Mouse (Mus musculus) cerebellum, adult 2 months (tissue): ENCODE measurements at regions not wholly inside any gene's neighbourhood (a gene's known extent, or its start where the extent isn't known, plus 50 kb on each side); places are given as distances from the start of the nearest gene placed in this dataset.

Experiments
- DNase-seq, 2 experiments: peaks; one replicate each; pipeline ENCODE4 v3.0.0; 2021
- H3K27ac ChIP-seq: fragments of 200-500 bp; 2 replicates; pipeline ENCODE4 v1.5.1; 2012; ENCODE audit warnings: low read length, control low read depth, inconsistent platforms; ENCODE audit not compliant: insufficient read depth
- H3K27me3 ChIP-seq: fragments of 200-500 bp; 2 replicates; pipeline ENCODE4 v1.6.1; 2012; ENCODE audit warnings: inconsistent platforms, mild to moderate bottlenecking, low read length, moderate library complexity; ENCODE audit not compliant: control insufficient read depth, insufficient read depth
- H3K4me1 ChIP-seq: fragments of 200-500 bp; 2 replicates; pipeline ENCODE4 v1.6.1; 2011; ENCODE audit warnings: low read length; ENCODE audit not compliant: control insufficient read depth, insufficient read depth
- H3K4me3 ChIP-seq: fragments of 200-500 bp; replicated peaks from 2 replicates; pipeline ENCODE3; 2011; ENCODE audit warnings: mild to moderate bottlenecking, low read depth, low read length, control low read depth; ENCODE audit not compliant: insufficient read depth
- CTCF ChIP-seq: fragments of 200-500 bp; IDR thresholded peaks from 2 replicates; pipeline ENCODE4 v1.5.1; 2011; ENCODE audit warnings: low read depth, mild to moderate bottlenecking, control low read depth, low read length, moderate library complexity, borderline replicate concordance; ENCODE audit not compliant: insufficient read depth
- POLR2A ChIP-seq: fragments of 200-500 bp; IDR thresholded peaks from 2 replicates; pipeline ENCODE4 v1.6.1; 2011; ENCODE audit warnings: low read length, control low read depth, borderline replicate concordance; ENCODE audit not compliant: insufficient read depth
- WGBS: fragments of 180-500 bp; shearing (Covaris S2); methylation state at CpG from one replicate; pipeline ENCODE4 v1.1.7; 2018; 5-methylcytosine and 5-hydroxymethylcytosine counted together

DNA sequence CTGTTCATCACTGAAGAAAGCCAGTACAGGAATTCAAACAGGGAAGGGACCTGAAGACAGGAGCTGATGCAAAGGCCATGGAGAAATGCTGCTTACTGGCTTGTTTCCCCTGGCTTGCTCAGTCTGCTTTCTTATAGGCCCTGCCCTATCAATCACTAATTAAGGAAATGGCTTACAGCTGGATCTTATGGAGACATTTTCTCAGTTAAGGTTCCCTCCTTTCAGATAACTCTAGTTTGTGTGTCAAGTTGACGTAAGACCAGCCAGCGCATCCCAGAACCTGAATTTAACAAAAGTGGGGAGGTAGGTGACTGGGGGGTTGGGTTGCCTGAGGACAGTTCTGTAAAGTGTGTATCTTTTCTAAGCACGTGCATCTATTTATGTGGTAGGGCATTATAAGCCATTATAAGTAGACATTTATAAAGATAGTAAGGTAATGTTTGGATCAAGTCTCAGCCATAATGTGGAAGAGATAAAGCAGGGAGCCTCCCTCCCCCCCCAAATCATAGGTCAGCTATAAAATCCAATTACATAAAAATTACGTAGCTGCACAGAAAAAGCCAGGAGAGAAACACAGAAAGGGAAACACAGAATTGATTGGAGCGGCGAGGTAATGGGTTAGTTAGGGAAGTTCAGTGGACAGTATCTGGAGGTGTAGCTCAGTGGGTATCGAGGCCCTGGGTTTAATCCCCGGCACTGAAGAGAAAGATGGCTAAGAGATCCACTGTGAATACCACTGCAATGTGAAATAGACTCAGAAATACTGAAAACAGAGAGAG lies 108.6 kb upstream of the Cpm start:
- H3K27me3 ChIP-seq: no peaks in the 10 kb centered on the region
- 92% methylated on average over 8 of the region's 8 CpGs for WGBS
- no peak overlapping the region for H3K4me3 ChIP-seq
- no peaks in the 10 kb centered on the region for H3K4me1 ChIP-seq
- no peak for DNase-seq
- no peak for TF ChIP-seq CTCF
- H3K27ac ChIP-seq: no peak overlapping the region

DNA sequence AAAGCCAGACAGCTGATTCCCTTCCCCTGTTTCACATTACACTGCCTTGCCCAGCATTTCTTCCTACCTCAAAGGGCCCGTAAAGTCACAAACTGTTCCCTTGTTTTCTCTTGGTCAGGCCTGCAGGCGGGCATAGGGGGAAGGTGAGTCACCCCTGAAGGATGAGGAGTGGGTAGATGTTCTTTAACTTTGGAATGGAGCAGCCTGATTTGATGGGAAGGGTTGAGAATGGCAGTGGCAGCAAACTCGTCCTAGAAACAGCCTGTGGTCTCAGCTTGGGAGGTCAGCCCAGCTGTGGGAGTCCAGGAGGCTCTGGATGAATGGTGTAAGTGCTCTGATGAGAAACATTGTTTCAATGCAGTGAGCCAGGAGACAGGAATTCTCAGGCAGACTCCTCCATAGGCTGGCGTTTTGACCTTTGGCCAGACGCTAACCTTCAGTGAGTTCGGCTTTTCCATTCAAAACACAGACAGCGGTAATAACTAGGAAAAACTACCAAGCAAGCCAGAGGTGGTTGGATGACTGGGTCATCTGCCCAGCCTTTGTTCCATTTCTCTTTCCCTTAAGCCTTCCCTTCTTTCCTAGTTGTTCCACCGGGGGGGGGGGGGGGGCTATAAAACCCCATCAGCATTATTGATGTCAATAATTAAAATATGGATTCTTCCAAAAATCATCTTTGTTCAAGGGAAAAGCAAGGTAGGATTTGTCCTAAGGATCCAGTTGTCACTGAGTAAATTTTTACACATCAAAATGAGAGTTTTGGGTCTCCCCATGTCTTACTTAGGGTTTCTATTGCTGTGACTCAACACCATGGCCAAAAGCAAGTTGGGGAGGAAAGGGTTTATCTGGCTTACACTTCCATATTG lies 109.4 kb upstream of the Cpm start:
- H3K4me3 ChIP-seq: no peak overlapping the region
- TF ChIP-seq POLR2A: no peak
- TF ChIP-seq CTCF: no peak
- no peaks in the 10 kb centered on the region for H3K4me1 ChIP-seq

DNA sequence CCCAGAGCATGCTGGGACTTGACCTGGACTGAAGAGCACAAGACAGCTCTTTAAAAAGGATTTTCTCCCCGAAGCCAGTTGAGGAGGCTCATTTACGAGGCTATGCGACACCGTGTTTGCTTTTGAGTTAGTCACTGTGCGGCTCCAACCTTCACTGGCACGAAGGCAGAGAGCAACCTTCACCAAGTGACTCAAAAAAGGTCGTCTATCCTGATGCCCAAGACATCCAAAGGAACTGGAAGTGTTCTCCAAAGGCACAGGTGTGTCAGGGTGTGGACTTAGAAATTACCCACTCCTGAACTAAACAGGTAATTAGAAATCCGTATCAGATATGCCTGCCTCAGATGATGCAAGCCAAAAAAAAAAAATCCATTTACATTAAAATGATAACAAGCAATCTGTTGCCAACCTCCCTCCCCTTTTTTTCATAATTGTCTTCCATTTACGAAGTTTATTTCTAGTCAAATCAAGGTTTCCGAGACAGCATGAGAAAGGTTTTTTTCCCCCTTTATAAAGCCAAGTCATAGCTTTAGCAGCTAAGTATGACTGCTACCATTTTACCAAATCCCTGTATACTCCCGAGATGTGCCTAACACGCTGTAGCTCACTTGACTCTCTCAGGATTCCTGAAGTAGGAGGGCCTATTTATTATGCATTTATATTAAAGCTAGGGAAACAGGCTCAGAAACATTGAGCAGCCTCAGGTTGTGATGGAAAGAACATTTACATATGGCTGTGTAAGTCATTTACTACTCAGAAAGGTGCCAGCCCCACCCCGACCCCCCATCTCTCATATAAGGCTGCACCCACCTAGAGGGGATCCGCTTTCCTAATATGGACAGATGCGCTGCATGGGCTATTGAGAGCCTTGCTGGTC lies 110.3 kb upstream of the Cpm start:
- Histone ChIP-seq H3K27me3 (no peaks in the 10 kb centered on the region), H3K4me1 (no peaks in the 10 kb centered on the region)
- 71% methylated on average over 15 of the region's 15 CpGs for WGBS

More for the DNA sequence above, 109.4 kb upstream of the Cpm start:
- H3K27ac ChIP-seq: no peak overlapping the region
- H3K27me3 ChIP-seq: no peaks in the 10 kb centered on the region
- WGBS: 49% methylated on average over 8 of the region's 8 CpGs
- DNase-seq: no peak

DNA sequence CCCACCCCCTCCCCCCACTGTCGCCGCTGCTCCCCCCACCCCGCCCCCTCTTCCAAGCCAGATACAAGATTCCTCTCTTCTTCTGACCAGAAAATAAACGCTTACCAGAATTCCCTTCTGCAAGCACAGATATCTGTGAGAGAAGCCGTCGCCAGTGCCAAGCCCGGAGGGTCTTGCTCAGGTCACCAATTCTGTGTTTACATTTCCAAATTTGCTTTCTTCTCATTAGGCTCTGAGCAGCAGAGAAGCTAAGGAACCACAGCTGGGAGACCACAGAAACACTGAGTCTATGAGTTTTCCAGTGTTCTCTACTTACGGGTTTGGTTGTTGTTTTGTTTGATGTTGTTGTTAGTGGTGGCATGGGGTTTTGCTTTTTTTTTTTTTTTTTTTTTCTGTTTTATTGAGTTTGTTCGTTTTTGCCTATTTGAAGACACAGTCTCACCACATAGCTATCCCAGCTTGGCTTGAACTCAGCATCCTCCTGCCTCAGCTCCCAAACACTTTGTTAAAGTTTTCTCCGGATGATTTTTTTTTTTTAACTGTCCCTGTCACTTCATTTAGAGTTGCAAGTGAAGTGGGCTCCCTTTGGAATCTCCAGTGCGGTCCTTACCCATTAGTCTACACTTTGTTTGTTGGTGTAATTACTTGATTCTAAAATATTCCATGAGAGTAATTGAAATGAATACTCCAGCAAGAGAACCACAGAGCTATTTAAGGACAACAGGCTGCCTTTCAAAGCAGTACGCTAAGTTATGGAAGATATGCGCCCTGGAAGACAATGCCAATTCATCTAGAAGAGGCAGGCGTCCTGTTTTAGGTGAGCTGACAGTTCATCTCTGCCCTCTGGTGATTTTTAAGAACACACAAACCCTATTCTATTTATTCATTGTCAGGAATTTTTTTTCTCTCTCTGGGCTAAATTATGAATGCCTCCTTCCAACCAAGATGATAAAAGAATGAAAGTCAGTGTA lies 111.2 kb upstream of the Cpm start:
- Histone ChIP-seq H3K4me3 (no peak overlapping the region), H3K27me3 (no peaks in the 10 kb centered on the region), H3K27ac (no peak overlapping the region), H3K4me1 (no peaks in the 10 kb centered on the region)
- DNase-seq: no peak
- no peak for TF ChIP-seq CTCF
- no peak for TF ChIP-seq POLR2A
- 57% methylated on average over 14 of the region's 14 CpGs for WGBS

More for the DNA sequence above, 110.3 kb upstream of the Cpm start:
- no peak overlapping the region for H3K4me3 ChIP-seq
- TF ChIP-seq CTCF: no peak
- no peak for DNase-seq
- H3K27ac ChIP-seq: no peak overlapping the region

DNA sequence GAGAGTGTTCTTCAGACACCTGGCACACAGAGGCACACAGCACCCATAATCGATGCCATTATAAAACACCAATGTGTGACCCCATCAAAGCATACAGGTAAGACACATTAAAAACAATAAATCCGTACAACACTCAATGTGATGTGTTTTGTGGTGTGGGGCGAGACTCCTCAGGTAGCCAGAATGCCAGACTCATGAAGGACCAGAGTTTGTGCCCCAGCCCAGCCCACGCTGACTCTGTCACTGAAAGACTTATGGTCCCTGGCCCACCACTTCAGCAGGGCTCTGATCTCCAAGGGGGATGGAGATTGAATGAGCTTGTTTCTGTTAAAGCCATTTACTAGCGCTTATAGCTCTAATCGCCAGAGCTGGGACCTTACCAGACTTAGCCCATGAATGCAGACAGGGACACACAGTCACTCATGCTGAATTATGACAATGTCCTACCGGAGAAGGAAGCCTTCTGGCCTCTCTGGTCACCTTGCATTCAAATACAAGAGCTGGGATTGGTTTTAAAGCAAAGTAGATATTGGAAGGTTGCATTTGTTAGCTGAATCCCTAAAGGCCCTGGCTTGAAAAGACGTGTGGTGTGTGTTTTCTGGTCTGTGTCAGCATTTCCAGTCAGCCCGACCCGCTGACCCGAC lies 112.1 kb upstream of the Cpm start:
- WGBS: 71% methylated on average over 11 of the region's 11 CpGs
- H3K27ac ChIP-seq: no peak overlapping the region
- no peak for DNase-seq
- no peak overlapping the region for H3K4me3 ChIP-seq
- no peak for TF ChIP-seq CTCF
- no peak for TF ChIP-seq POLR2A
- H3K4me1 ChIP-seq: no peaks in the 10 kb centered on the region
- H3K27me3 ChIP-seq: no peaks in the 10 kb centered on the region

DNA sequence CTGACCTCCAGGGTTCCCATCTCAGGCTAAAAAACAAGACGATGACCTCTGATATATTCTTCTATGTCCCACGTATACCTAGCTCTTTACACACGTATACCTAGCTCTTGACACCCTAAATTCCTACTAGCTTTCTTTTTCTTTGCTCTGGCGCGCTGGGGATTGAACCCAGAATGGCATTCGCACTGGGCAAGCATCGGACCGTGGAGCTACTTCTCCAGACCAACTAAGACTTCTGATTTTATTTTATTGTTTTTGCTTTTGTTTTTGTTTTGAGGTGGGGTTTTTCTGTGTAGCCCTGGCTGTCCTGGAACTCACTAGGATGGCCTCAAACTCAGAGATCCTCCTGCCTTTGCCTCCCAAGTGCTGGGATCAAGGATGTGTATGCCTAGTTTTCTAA lies 112.8 kb upstream of the Cpm start:
- TF ChIP-seq POLR2A: no peak
- TF ChIP-seq CTCF: no peak
- Histone ChIP-seq H3K4me1 (no peaks in the 10 kb centered on the region), H3K27ac (no peak overlapping the region), H3K4me3 (no peak overlapping the region), H3K27me3 (no peaks in the 10 kb centered on the region)
- 86% methylated on average over 8 of the region's 8 CpGs for WGBS
- no peak for DNase-seq
